Mouse (Mus musculus) liver, embryonic 14.5 days (tissue): ENCODE measurements around the gene Gja5. TPM values are rescaled to one million over a fixed set of nuclear protein-coding genes. Genes with fewer than 3 reads are reported as not detected.

Experiments used
- ATAC-seq: fragments of 200-750 bp; cut with Nextera tagmentation; 2 replicates; pipeline ENCODE4 v1.8.0; 2017; ENCODE audit warnings: moderate number of reproducible peaks, mild to moderate bottlenecking, moderate library complexity; ENCODE audit not compliant: insufficient read depth
- DNase-seq, 3 experiments: peaks; one replicate each; pipeline ENCODE4 v3.0.0-alpha.2; 2012 to 2013; ENCODE audit warnings: low read depth in 3 of 3, low spot score in 3 of 3
- H3K27ac ChIP-seq: fragments of 300-500 bp; sonication (generic); 2 replicates; pipeline ENCODE4 v1.5.1; 2014; ENCODE audit warnings: moderate library complexity, mild to moderate bottlenecking, control low read depth, inconsistent platforms
- H3K27me3 ChIP-seq: fragments of 300-500 bp; sonication (generic); 2 replicates; pipeline ENCODE4 v1.6.1; 2014; ENCODE audit warnings: mild to moderate bottlenecking, low read length, moderate library complexity; ENCODE audit not compliant: control insufficient read depth, insufficient read depth
- H3K36me3 ChIP-seq: fragments of 300-500 bp; sonication (generic); replicated peaks from 2 replicates; pipeline ENCODE4 v1.6.1; 2014; ENCODE audit warnings: low read depth; ENCODE audit not compliant: control insufficient read depth, insufficient read depth
- H3K4me1 ChIP-seq, 2 experiments: fragments of 200-500 bp in 1 of 2; fragments of 300-500 bp in 1 of 2; sonication (generic) in 1 of 2; replicated peaks; 2 replicates each; pipeline ENCODE4 v1.6.1; 2012 to 2014; ENCODE audit warnings: antibody characterized with exemption in 1 of 2, inconsistent platforms in 1 of 2, low read length in 1 of 2; ENCODE audit not compliant: control insufficient read depth in 2 of 2, insufficient read depth in 2 of 2
- H3K4me2 ChIP-seq: fragments of 300-500 bp; sonication (generic); 2 replicates; pipeline ENCODE4 v1.6.1; 2014; ENCODE audit warnings: low read depth, mild to moderate bottlenecking, control low read depth, moderate library complexity
- H3K4me3 ChIP-seq, 2 experiments: fragments of 200-500 bp in 1 of 2; fragments of 300-500 bp in 1 of 2; sonication (generic) in 1 of 2; 2 replicates each; pipeline ENCODE4 v1.5.1; 2012 to 2014; ENCODE audit warnings: low read depth in 2 of 2, low read length in 2 of 2, mild to moderate bottlenecking in 2 of 2, control low read depth in 1 of 2, inconsistent platforms in 1 of 2, moderate library complexity in 1 of 2; ENCODE audit not compliant: insufficient read depth in 1 of 2
- H3K9ac ChIP-seq: fragments of 300-500 bp; sonication (generic); replicated peaks from 2 replicates; pipeline ENCODE4 v1.6.1; 2014; ENCODE audit warnings: mild to moderate bottlenecking, control low read depth, moderate library complexity
- H3K9me3 ChIP-seq: fragments of 300-500 bp; sonication (generic); 2 replicates; pipeline ENCODE4 v1.6.1; 2016; ENCODE audit warnings: low read length, mixed read lengths; ENCODE audit not compliant: control insufficient read depth
- CTCF ChIP-seq: IDR thresholded peaks from 2 replicates; pipeline ENCODE4 v1.5.1; 2016; ENCODE audit warnings: antibody characterized with exemption, low read depth, control low read depth
- EP300 ChIP-seq: IDR thresholded peaks from 2 replicates; pipeline ENCODE4 v1.6.1; 2016; ENCODE audit warnings: antibody characterized with exemption, low read depth
- WGBS: fragments of 180-500 bp; shearing (Covaris S2); extraction: QIAGEN DNeasy Blood & Tissue Kit; methylation state at CpG from one replicate; pipeline ENCODE4 v1.1.7; 2014; ENCODE audit not compliant: insufficient replicate concordance; 5-methylcytosine and 5-hydroxymethylcytosine counted together
- polyA plus RNA-seq, 2 experiments: library from polyadenylated mRNA; depleted of rRNA in 1 of 2; stranded (reverse) in 1 of 2; unstranded in 1 of 2; fragments of >200 nt; fragmentation: Nextera tagmentation in 1 of 2; extraction: Ambion mirVana in 1 of 2; gene quantifications; 2 replicates each; pipeline versions ENCODE4 v1.2.1 to v1.2.3; 2012 to 2014

Gene Gja5
- polyA plus RNA-seq, 2 experiments, result 0.58 to 1.5 TPM

DNA sequence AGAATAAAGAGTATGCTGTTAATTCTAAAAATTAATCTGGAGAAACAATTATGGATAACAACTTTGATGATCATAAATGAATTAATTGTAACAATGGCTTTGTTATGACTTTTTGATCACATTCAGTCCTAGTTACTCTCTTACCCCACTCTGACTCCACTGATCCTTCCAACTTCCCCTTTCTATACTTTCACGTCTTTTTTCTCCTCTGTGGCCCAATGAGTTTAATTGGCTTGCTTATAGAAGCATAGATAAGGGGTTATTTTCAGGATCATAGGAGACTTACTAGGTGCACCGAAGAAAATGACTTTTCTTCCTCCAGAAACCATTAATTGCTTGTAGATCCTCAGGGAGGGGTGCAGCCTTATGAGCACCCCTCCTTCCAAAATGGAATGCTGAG lies 38.2 kb downstream of the Gja5 start:
- H3K4me1 ChIP-seq, result no peaks in the 10 kb centered on the region
- 35% methylated on average over 2 of the region's 2 CpGs for WGBS
- H3K9ac ChIP-seq, result no peak overlapping the region
- H3K27ac ChIP-seq, result no peak overlapping the region
- no peak overlapping the region for H3K4me3 ChIP-seq
- no peak overlapping the region for H3K4me2 ChIP-seq
- H3K36me3 ChIP-seq, result no peaks in the 10 kb centered on the region
- TF ChIP-seq EP300 (no peak), CTCF (no peak)
- no peak for DNase-seq
- no peaks in the 10 kb centered on the region for H3K9me3 ChIP-seq
- H3K27me3 ChIP-seq, result no peaks in the 10 kb centered on the region
- no peak for ATAC-seq

DNA sequence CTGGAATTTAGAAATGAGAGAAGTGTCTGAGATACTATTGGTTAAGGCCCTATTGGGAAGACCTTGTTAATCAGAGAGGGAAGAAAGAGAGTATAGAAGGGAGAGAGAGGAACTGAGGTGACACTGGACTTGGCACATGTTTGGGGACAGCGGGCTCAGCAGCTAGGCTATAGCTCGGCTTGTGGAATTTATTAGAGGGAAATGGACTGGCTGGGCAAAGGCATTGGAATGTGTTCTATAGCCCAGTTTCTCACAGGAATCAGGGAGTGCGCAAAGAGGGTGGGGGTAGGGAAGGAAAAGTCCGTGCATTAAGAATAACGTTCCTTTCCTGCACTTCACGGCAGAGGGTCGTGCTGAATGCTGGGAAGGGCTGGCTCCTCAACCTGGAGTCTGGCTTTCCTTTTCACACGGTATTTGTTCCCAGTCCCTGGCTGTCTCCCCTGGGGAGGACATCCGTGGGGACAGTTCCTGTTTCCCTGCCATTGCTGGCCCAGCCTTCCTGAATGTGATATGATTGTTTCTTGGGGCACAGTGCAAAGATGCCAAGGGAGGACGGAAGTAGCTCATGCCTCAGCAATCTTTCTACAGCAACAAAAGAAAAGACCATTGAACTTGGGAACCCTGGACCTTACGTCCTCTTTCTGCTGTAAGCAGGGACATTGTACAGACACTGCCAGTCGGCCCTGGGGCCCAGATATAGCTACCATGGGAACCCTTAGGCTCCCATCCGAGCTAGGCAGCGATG lies 49.2 kb downstream of the Gja5 start:
- Histone ChIP-seq H3K4me2 (no peak overlapping the region), H3K27me3 (no peaks in the 10 kb centered on the region), H3K9me3 (no peaks in the 10 kb centered on the region), H3K27ac (no peak overlapping the region), H3K9ac (no peak overlapping the region), H3K4me3 (no peak overlapping the region), H3K4me1 (no peaks in the 10 kb centered on the region), H3K36me3 (no peaks in the 10 kb centered on the region)
- DNase-seq, result no peak
- 27% methylated on average over 14 of the region's 14 CpGs for WGBS
- no peak for TF ChIP-seq CTCF
- no peak for TF ChIP-seq EP300
- ATAC-seq, result peak; percentile 13; the same call in 1 of the 2 replicates

DNA sequence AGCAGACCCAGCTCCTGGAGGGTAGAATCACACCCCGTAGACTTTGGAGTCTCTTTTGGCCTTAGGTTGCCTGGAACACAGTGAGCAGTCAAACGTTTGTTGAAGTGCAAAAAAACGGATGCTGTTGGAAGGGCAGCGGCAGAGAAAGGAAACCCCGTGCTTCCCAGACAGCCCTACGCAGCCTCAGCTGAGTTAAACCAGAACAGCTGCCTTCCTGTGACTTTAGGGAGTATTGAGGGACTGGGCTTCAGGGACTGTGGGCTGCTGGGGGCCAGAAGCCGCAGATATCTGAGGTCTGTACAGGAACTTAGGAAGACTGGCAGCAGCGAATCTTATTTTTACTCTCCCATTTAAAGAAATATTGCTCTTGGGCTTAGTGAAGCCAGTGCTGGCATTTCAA lies 56.1 kb downstream of the Gja5 start:
- Histone ChIP-seq H3K36me3 (no peaks in the 10 kb centered on the region), H3K4me3 (no peak overlapping the region), H3K9me3 (no peaks in the 10 kb centered on the region), H3K4me1 (peaks cover 0 to 4% of the 10 kb centered on the region in 2 experiments; a peak in 1 of 4 replicates), H3K9ac (no peak overlapping the region), H3K27me3 (no peaks in the 10 kb centered on the region), H3K4me2 (no peak overlapping the region), H3K27ac (no peak overlapping the region)
- TF ChIP-seq CTCF (no peak), EP300 (no peak)
- WGBS, result 6% methylated on average over 8 of the region's 8 CpGs
- DNase-seq, result no peak
- no peak for ATAC-seq

DNA sequence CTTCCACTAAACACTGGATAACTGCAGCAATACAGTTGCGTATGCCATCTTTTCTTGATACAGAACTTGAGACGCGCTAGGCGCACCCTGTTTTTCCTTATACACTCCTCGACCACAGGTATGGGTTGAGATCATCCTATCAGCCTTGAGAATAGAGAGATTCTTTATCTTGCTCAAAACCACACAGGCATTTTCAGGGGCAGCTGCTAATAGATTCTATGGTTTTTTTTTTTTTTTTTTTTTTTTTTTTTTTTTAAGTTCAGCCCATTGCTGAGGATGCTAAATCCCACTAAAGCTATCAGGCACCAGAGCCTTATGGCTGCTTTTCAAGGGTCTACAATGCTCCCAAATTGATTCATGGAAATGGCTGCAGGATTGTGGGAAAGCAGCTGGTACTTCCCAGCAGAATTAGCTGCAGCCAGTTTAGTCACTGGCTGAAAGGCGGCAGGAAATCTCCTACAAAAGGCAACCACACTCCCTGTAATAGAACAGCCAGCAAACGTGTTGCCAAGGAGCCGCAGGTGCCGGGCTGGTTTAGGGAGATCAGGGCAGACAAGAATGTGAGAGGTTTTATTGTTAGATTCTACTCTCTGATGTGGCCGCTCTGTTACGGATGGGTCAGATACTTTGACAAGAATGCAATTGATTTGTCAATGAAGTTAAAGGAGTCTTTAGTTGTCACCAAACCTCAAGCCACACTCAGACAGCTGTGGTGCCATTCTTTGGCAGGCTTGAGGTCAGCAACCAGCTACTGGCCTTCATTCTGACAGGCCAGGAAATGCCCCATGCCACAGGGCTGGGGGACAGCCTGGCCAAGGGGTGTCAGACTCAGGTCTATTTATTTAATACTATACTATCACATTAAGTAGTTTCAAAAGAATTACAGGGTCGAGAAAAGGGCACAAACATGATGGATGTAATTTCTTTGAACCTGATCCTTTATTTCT lies 58.9 kb downstream of the Gja5 start:
- Histone ChIP-seq H3K4me3 (no peak overlapping the region), H3K4me2 (no peak overlapping the region), H3K4me1 (peaks cover 0 to 4% of the 10 kb centered on the region in 2 experiments; a peak in 1 of 4 replicates), H3K27ac (no peak overlapping the region), H3K9me3 (no peaks in the 10 kb centered on the region), H3K9ac (no peak overlapping the region), H3K27me3 (no peaks in the 10 kb centered on the region), H3K36me3 (no peaks in the 10 kb centered on the region)
- DNase-seq (no peak), ATAC-seq (no peak)
- 55% methylated on average over 12 of the region's 12 CpGs for WGBS
- TF ChIP-seq CTCF, result no peak
- TF ChIP-seq EP300, result no peak

DNA sequence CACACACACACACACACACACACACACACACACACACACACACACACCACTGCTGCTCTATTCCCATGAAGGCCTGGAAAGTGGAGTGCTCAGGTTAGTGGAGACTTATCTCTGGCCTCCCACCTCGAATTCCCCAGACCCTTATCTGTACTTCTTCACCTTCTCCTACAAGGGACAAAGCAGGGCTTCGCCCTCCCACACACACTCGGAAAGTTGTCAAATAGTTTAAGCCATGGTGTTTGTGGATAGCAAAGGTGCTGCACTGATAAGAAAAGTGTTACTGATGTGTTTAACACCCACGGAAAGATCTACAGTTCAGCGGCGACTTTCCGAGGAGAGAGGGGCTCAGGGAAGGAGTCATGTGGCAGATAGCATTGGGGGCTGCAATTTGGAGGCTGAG lies 66.5 kb downstream of the Gja5 start:
- Histone ChIP-seq H3K27me3 (no peaks in the 10 kb centered on the region), H3K9ac (no peak overlapping the region), H3K4me1 (no peaks in the 10 kb centered on the region), H3K4me2 (no peak overlapping the region), H3K4me3 (no peak overlapping the region), H3K27ac (no peak overlapping the region), H3K9me3 (no peaks in the 10 kb centered on the region), H3K36me3 (no peaks in the 10 kb centered on the region)
- ATAC-seq (no peak), DNase-seq (peak in 1 of 3 experiments; percentile 1)
- TF ChIP-seq CTCF, result no peak
- no peak for TF ChIP-seq EP300
- WGBS, result 8% methylated on average over 7 of the region's 7 CpGs
